In genomic region chr17:46038906-46039305, GRCm38 (mm10) we compare ENCODE assay signal across 16 mouse cellular contexts. TPM values are rescaled to one million over a fixed set of nuclear protein-coding genes. Genes with fewer than 3 reads are reported as not detected.
DNase-seq lines count a peak whose midpoint lies in the region; TF ChIP-seq lines count a peak whose summit lies in the region.
"Had no signal": no experiment of that assay in that cellular context is flagged by ENCODE, and none has a peak within 500 bp of the region (broad histone marks: within the 10 kb centered on the region; RNA-seq: fewer than 3 reads in every experiment).

No protein-coding gene starts in this region.

- DNase-seq in gastrocnemius, adult 2 months = peak; percentile 79
- no peak for DNase-seq in gastrocnemius, postnatal 10 days
- peak; percentile 46 for DNase-seq in kidney, adult 9 months
- DNase-seq in kidney, postnatal 10 days = no peak
- DNase-seq in thymus, postnatal 0 days (ENCODE audit: low spot score) = peak; percentile 13
- DNase-seq in thymus, postnatal 36 days = no peak
- DNase-seq in skeletal muscle tissue, adult 2 months (ENCODE audit: low read depth, low spot score) = peak; percentile 81
- no peak for DNase-seq in spleen, postnatal 14 days (ENCODE audit: low spot score in 2 of 2)
- DNase-seq: cerebellum, postnatal 25 days; forebrain, postnatal 0 days; kidney, postnatal 36 days; layer of hippocampus, postnatal 36 days; left cerebral cortex, postnatal 4 days; right cerebral cortex, postnatal 14 days had no signal

- H3K27ac ChIP-seq in gastrocnemius, adult 2 months = peak overlapping the region; percentile 86

- intact Hi-C loops in gastrocnemius, adult 2 months (cut with DNase I) = loop anchor here (1.0 to 10.0 kb wide), 2 partner anchors 305 to 444 kb away; partner anchors contain the start of gene Slc29a1

- TF ChIP-seq CTCF in gastrocnemius, adult 2 months (IDR thresholded peaks at IDR 0.05) = peak; percentile 58

- H3K4me3 ChIP-seq in gastrocnemius, adult 2 months = no peak overlapping the region
- H3K4me3 ChIP-seq: erythroblast, embryonic 14.5 days had no signal

RNA-seq across cellular contexts. Expression of gene Vegfa, which starts 6.7 kb away (rescaled TPM):
- 100 to 1,000 TPM; 135 to 219 TPM for total RNA-seq in gastrocnemius, adult 2 months (2021)
- 100 to 1,000 TPM in 1 of 2 experiments, 10 to 100 TPM in 1; 73.8 to 125 TPM for total RNA-seq in gastrocnemius, postnatal 10 days (2021)
- 1.1 and 1.3 TPM in 2 replicates for polyA plus RNA-seq in thymus, postnatal 0 days (2015; fragmentation: Nextera tagmentation; extraction: Ambion mirVana)
- polyA plus RNA-seq: inflammation-experienced regulatory T-cells, adult 6 months had no signal

Comparison
In these comparisons a context has a peak if more than half of its experiments do, and no peak if none do; other contexts are left out.
1. DNase-seq: peak in gastrocnemius, adult 2 months (single experiment), kidney, adult 9 months (single experiment), thymus, postnatal 0 days (single experiment) and skeletal muscle tissue, adult 2 months (single experiment); none in gastrocnemius, postnatal 10 days (single experiment), kidney, postnatal 10 days (single experiment), thymus, postnatal 36 days (0 of 2) and spleen, postnatal 14 days (0 of 2).